ENCODE assay signal across 7 mouse cellular contexts in the genomic region with DNA sequence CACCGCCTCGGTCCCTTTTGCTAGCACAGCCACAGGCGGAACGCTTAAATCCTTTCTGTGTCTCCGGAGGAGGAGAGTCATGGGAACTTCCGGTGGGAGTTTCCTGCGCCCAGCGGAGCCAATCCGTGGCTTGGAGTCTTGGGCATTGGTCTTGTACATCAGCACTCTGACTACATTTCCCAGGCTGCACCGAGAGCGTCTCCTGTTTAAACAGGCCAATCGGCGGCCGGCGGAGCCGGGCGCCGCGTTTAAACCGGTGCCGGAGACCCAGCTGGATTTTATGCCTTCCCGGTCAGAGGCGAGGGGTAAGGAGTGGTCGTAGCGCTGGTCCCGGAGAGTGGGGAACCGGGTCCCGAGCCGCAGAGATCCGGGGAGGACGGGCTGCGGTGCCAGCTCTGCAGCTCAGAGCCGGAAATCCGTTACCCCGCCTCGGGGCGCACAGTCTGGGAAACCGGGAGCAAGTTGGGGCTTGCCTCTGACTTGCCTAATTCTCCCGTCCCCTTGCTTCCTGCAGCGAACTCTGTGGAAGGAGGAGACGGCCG. TPM values are rescaled to one million over a fixed set of nuclear protein-coding genes. Genes with fewer than 3 reads are reported as not detected.
DNase-seq lines count a peak whose midpoint lies in the region; ATAC-seq lines count a peak whose summit lies in the region.

Gene Gtse1 (plus strand): TSS at position 256 of the 542 bp plus-strand sequence.

- peak; percentile 95 for DNase-seq in adrenal gland, postnatal 14 days
- peak; percentile 99 for DNase-seq in embryonic facial prominence, embryonic 11.5 days (ENCODE audit: low spot score)
- DNase-seq in kidney, adult 11 months, result peak; percentile 95
- peak; percentile 91 for DNase-seq in limb, embryonic 10.5 days (ENCODE audit: low spot score)
- peak; percentile 85 for DNase-seq in spleen, adult 12 weeks (ENCODE audit: low spot score)

- peaks cover 2% of the 10 kb centered on the region for H3K4me1 ChIP-seq in embryonic facial prominence, embryonic 11.5 days (ENCODE audit: control insufficient read depth, insufficient read depth, low read length)
- H3K4me1 ChIP-seq in limb, embryonic 10.5 days, result peaks cover 24% of the 10 kb centered on the region
- H3K4me1 ChIP-seq in midbrain, embryonic 13.5 days (replicated peaks), result peaks cover 26% of the 10 kb centered on the region

- peak; percentile 98 for ATAC-seq in embryonic facial prominence, embryonic 11.5 days (replicated peaks; ENCODE audit: insufficient number of reproducible peaks, low FRiP score, low TSS enrichment, low read depth)
- peak; percentile 99 for ATAC-seq in granulocyte monocyte progenitor cell, adult 5-6 weeks (replicated peaks; ENCODE audit: poor library complexity, severe bottlenecking)
- ATAC-seq in midbrain, embryonic 13.5 days, result peak; percentile 99

- H3K4me2 ChIP-seq in embryonic facial prominence, embryonic 11.5 days (ENCODE audit: low read depth, low read length), result peak within 1 kb of the TSS; percentile 78
- peak within 1 kb of the TSS; percentile 85 for H3K4me2 ChIP-seq in midbrain, embryonic 13.5 days (replicated peaks)

- no peaks in the 10 kb centered on the region for H3K27me3 ChIP-seq in embryonic facial prominence, embryonic 11.5 days (ENCODE audit: control insufficient read depth, insufficient read depth, low read length)
- H3K27me3 ChIP-seq in limb, embryonic 10.5 days (ENCODE audit: low read depth, poor library complexity, severe bottlenecking), result no peaks in the 10 kb centered on the region
- no peaks in the 10 kb centered on the region for H3K27me3 ChIP-seq in midbrain, embryonic 13.5 days

- no peaks in the 10 kb centered on the region for H3K9me3 ChIP-seq in embryonic facial prominence, embryonic 11.5 days (replicated peaks; ENCODE audit: control insufficient read depth, low read length)
- no peaks in the 10 kb centered on the region for H3K9me3 ChIP-seq in limb, embryonic 10.5 days (replicated peaks)
- H3K9me3 ChIP-seq in midbrain, embryonic 13.5 days, result no peaks in the 10 kb centered on the region

- H3K36me3 ChIP-seq in embryonic facial prominence, embryonic 11.5 days (replicated peaks; ENCODE audit: control insufficient read depth, insufficient read depth, low read depth, low read length), result no peaks in the 10 kb centered on the region; the same call in none of the 2 replicates
- H3K36me3 ChIP-seq in limb, embryonic 10.5 days, result peaks cover 35% of the 10 kb centered on the region
- H3K36me3 ChIP-seq in midbrain, embryonic 13.5 days, result peaks cover 26% of the 10 kb centered on the region

- H3K27ac ChIP-seq in embryonic facial prominence, embryonic 11.5 days (replicated peaks; ENCODE audit: low read depth, low read length), result no peak within 1 kb of the TSS; the same call in 1 of the 2 replicates
- peak within 1 kb of the TSS; percentile 93 for H3K27ac ChIP-seq in limb, embryonic 10.5 days
- H3K27ac ChIP-seq in midbrain, embryonic 13.5 days, result peak within 1 kb of the TSS; percentile 80

- peak within 1 kb of the TSS; percentile 80 for H3K4me3 ChIP-seq in embryonic facial prominence, embryonic 11.5 days (ENCODE audit: low read depth, low read length)
- peak within 1 kb of the TSS; percentile 86 for H3K4me3 ChIP-seq in limb, embryonic 10.5 days
- H3K4me3 ChIP-seq in midbrain, embryonic 13.5 days (replicated peaks), result peak within 1 kb of the TSS; percentile 63

- peak within 1 kb of the TSS; percentile 75 for H3K9ac ChIP-seq in embryonic facial prominence, embryonic 11.5 days (replicated peaks; ENCODE audit: low read length)
- peak within 1 kb of the TSS; percentile 87 for H3K9ac ChIP-seq in midbrain, embryonic 13.5 days (replicated peaks)

- WGBS in embryonic facial prominence, embryonic 11.5 days, result under 1% methylated on average over 42 of the region's 42 CpGs
- WGBS in limb, embryonic 10.5 days, result under 1% methylated on average over 42 of the region's 42 CpGs
- WGBS in midbrain, embryonic 13.5 days, result under 1% methylated on average over 42 of the region's 42 CpGs

RNA-seq across cellular contexts. Expression of gene Gtse1, which starts in this region (rescaled TPM):
- 4.4 and 4.6 TPM in 2 replicates for total RNA-seq in adrenal gland, postnatal 14 days (2021)
- 35.7 and 38.0 TPM in 2 replicates for polyA plus RNA-seq in embryonic facial prominence, embryonic 11.5 days (2014; fragmentation: Nextera tagmentation; extraction: Ambion mirVana)
- total RNA-seq in granulocyte monocyte progenitor cell, adult 5-6 weeks (2014; fragmentation: Nextera tagmentation), result 7.9 and 13.6 TPM in 2 replicates
- 19.5 and 20.0 TPM in 2 replicates for total RNA-seq in granulocyte monocyte progenitor cell, adult 5-6 weeks (2017)
- 55.4 and 56.1 TPM in 2 replicates for polyA plus RNA-seq in limb, embryonic 10.5 days (2016; fragmentation: Nextera tagmentation; extraction: Ambion mirVana)
- polyA plus RNA-seq in midbrain, embryonic 13.5 days (2015; fragmentation: Nextera tagmentation; extraction: Ambion mirVana), result 12.8 and 14.9 TPM in 2 replicates
